Comparison of ENCODE assay signal across 16 mouse cellular contexts in genomic region chr12:118187663-118188062, GRCm38 (mm10).
"Had no signal": no experiment of that assay in that cellular context is flagged by ENCODE, and none has a peak within 500 bp of the region (broad histone marks: within the 10 kb centered on the region; RNA-seq: fewer than 3 reads in every experiment).

No protein-coding gene starts in this region.

- ATAC-seq: midbrain, embryonic 15.5 days had no signal

- H3K9ac ChIP-seq: kidney, embryonic 15.5 days; liver, embryonic 13.5 days; midbrain, embryonic 12.5 days; midbrain, embryonic 15.5 days; neural tube, embryonic 12.5 days; neural tube, embryonic 15.5 days had no signal

- H3K4me2 ChIP-seq: kidney, embryonic 15.5 days; liver, embryonic 13.5 days; midbrain, embryonic 12.5 days; midbrain, embryonic 15.5 days; neural tube, embryonic 12.5 days; neural tube, embryonic 15.5 days had no signal

- H3K27me3 ChIP-seq: liver, embryonic 13.5 days had no signal

- H3K9me3 ChIP-seq: kidney, embryonic 15.5 days; liver, embryonic 13.5 days; midbrain, embryonic 12.5 days; midbrain, embryonic 15.5 days; neural tube, embryonic 12.5 days; neural tube, embryonic 15.5 days had no signal

- DNase-seq: kidney, adult 11 months; kidney, adult 8-10 months; kidney, postnatal 10 days; kidney, postnatal 36 days; liver, embryonic 13.5 days; lung, adult 2 months; lung, postnatal 14 days; lung, postnatal 4 days; right cerebral cortex, postnatal 14 days; thymus, adult 18-20 months; thymus, postnatal 36 days had no signal

- H3K27ac ChIP-seq: kidney, embryonic 15.5 days; midbrain, embryonic 12.5 days; midbrain, embryonic 15.5 days; neural tube, embryonic 12.5 days; neural tube, embryonic 15.5 days had no signal

- H3K4me1 ChIP-seq: midbrain, embryonic 15.5 days; neural tube, embryonic 12.5 days had no signal

- H3K4me3 ChIP-seq: kidney, embryonic 15.5 days; liver, embryonic 13.5 days; midbrain, embryonic 12.5 days; midbrain, embryonic 15.5 days; neural tube, embryonic 12.5 days; neural tube, embryonic 15.5 days had no signal

- H3K36me3 ChIP-seq: kidney, embryonic 15.5 days; liver, embryonic 13.5 days; midbrain, embryonic 12.5 days; midbrain, embryonic 15.5 days; neural tube, embryonic 12.5 days; neural tube, embryonic 15.5 days had no signal
